Mouse (Mus musculus): Measurements from ENCODE around the gene Lars2. TPM values are rescaled to one million over a fixed set of nuclear protein-coding genes. Genes with fewer than 3 reads are reported as not detected.

Lars2 gene
- polyA plus RNA-seq, 1 experiment from 2014 or later = 785 TPM

- Histone ChIP-seq H3K36me3 (0 out of 2 replicates have a peak, but pooled peaks cover 7% of the 10 kb centered on the region), H3K4me3 (no peak overlapping the region), H3K27me3 (ENCODE audit: low read depth, poor library complexity, severe bottlenecking) (no peaks in the 10 kb centered on the region), H3K27ac (no peak overlapping the region), H3K9me3 (replicated peaks) (no peaks in the 10 kb centered on the region), H3K4me1 (no peaks in the 10 kb centered on the region)
- no peak for DNase-seq (ENCODE audit: low spot score)
- WGBS = 69% methylated on average over 5 of the region's 5 CpGs
Measured at GRCm38 (mm10) chr9:123468406-123469085, 101.8 kb downstream of the Lars2 start.

- DNase-seq (ENCODE audit: low spot score) = no peak
- Histone ChIP-seq H3K4me3 (no peak overlapping the region), H3K27me3 (ENCODE audit: low read depth, poor library complexity, severe bottlenecking) (no peaks in the 10 kb centered on the region), H3K36me3 (0 out of 2 replicates have a peak, but pooled peaks cover 7% of the 10 kb centered on the region), H3K9me3 (replicated peaks) (no peaks in the 10 kb centered on the region), H3K27ac (no peak overlapping the region), H3K4me1 (no peaks in the 10 kb centered on the region)
Measured at GRCm38 (mm10) chr9:123469087-123469486, 102.4 kb downstream of the Lars2 start.

GRCm38 (mm10) chr9:123473377-123473776 is 106.7 kb downstream of the Lars2 start:
- no peak for DNase-seq (ENCODE audit: low spot score)
- H3K4me3 ChIP-seq = no peak overlapping the region
- H3K4me1 ChIP-seq = peaks cover 7% of the 10 kb centered on the region
- no peaks in the 10 kb centered on the region for H3K36me3 ChIP-seq
- H3K27ac ChIP-seq = no peak overlapping the region
- H3K9me3 ChIP-seq (replicated peaks) = no peaks in the 10 kb centered on the region
- H3K27me3 ChIP-seq (ENCODE audit: low read depth, poor library complexity, severe bottlenecking) = no peaks in the 10 kb centered on the region

- 83% methylated on average over 1 of the region's 1 CpGs for WGBS
- H3K27ac ChIP-seq = no peak overlapping the region
- no peak overlapping the region for H3K4me3 ChIP-seq
- no peaks in the 10 kb centered on the region for H3K27me3 ChIP-seq (ENCODE audit: low read depth, poor library complexity, severe bottlenecking)
- no peaks in the 10 kb centered on the region; the same call in 1 of the 2 replicates for H3K9me3 ChIP-seq (replicated peaks)
- DNase-seq (ENCODE audit: low spot score) = no peak
- peaks cover 12% of the 10 kb centered on the region for H3K36me3 ChIP-seq
- H3K4me1 ChIP-seq = peaks cover 25% of the 10 kb centered on the region
Measured at GRCm38 (mm10) chr9:123475569-123475968, 108.8 kb downstream of the Lars2 start.

- Histone ChIP-seq H3K4me1 (peaks cover 49% of the 10 kb centered on the region), H3K4me3 (peak overlapping the region; percentile 60), H3K27ac (peak overlapping the region; percentile 70), H3K9me3 (replicated peaks) (no peaks in the 10 kb centered on the region; the same call in 1 of the 2 replicates), H3K27me3 (ENCODE audit: low read depth, poor library complexity, severe bottlenecking) (no peaks in the 10 kb centered on the region), H3K36me3 (peaks cover 38% of the 10 kb centered on the region)
- DNase-seq (ENCODE audit: low spot score) = peak; percentile 90
- WGBS = 1% methylated on average over 27 of the region's 29 CpGs
Measured at GRCm38 (mm10) chr9:123478031-123478585, 111.4 kb downstream of the Lars2 start.

- Histone ChIP-seq H3K4me3 (peak within 1 kb of the TSS; percentile 60), H3K9me3 (replicated peaks) (no peaks in the 10 kb centered on the region; the same call in 1 of the 2 replicates), H3K27ac (peak within 1 kb of the TSS; percentile 87), H3K4me1 (peaks cover 53% of the 10 kb centered on the region), H3K36me3 (peaks cover 44% of the 10 kb centered on the region), H3K27me3 (ENCODE audit: low read depth, poor library complexity, severe bottlenecking) (no peaks in the 10 kb centered on the region)
- WGBS = under 1% methylated on average over 54 of the region's 57 CpGs
- DNase-seq (ENCODE audit: low spot score) = no peak
Measured at GRCm38 (mm10) chr9:123478586-123479195, 112.0 kb downstream of the Lars2 start, which contains the start of gene Limd1. Limd1 (plus strand) TSS chr9:123478706.

- Histone ChIP-seq H3K4me1 (peaks cover 53% of the 10 kb centered on the region), H3K27ac (peak overlapping the region; percentile 87), H3K4me3 (peak overlapping the region; percentile 60), H3K36me3 (peaks cover 49% of the 10 kb centered on the region), H3K27me3 (ENCODE audit: low read depth, poor library complexity, severe bottlenecking) (no peaks in the 10 kb centered on the region), H3K9me3 (replicated peaks) (no peaks in the 10 kb centered on the region; the same call in 1 of the 2 replicates)
- DNase-seq (ENCODE audit: low spot score) = peak; percentile 54
- 25% methylated on average over 17 of the region's 17 CpGs for WGBS
Measured at GRCm38 (mm10) chr9:123479196-123479669, 112.5 kb downstream of the Lars2 start.

- Histone ChIP-seq H3K9me3 (replicated peaks) (no peaks in the 10 kb centered on the region; the same call in 1 of the 2 replicates), H3K4me3 (peak overlapping the region; percentile 60), H3K27ac (peak overlapping the region; percentile 87), H3K4me1 (peaks cover 53% of the 10 kb centered on the region), H3K27me3 (ENCODE audit: low read depth, poor library complexity, severe bottlenecking) (no peaks in the 10 kb centered on the region), H3K36me3 (peaks cover 55% of the 10 kb centered on the region)
- 90% methylated on average over 8 of the region's 8 CpGs for WGBS
- DNase-seq (ENCODE audit: low spot score) = no peak
Measured at GRCm38 (mm10) chr9:123479876-123480252, 113.1 kb downstream of the Lars2 start.

- peaks cover 59% of the 10 kb centered on the region for H3K36me3 ChIP-seq
- H3K4me1 ChIP-seq = peaks cover 53% of the 10 kb centered on the region
- peak overlapping the region; percentile 42; the same call in 1 of the 2 replicates for H3K27ac ChIP-seq
- H3K9me3 ChIP-seq (replicated peaks) = no peaks in the 10 kb centered on the region; the same call in 1 of the 2 replicates
- no peaks in the 10 kb centered on the region for H3K27me3 ChIP-seq (ENCODE audit: low read depth, poor library complexity, severe bottlenecking)
- WGBS = 89% methylated on average over 18 of the region's 18 CpGs
- peak overlapping the region; percentile 60 for H3K4me3 ChIP-seq
- DNase-seq (ENCODE audit: low spot score) = no peak
Measured at GRCm38 (mm10) chr9:123480253-123480921, 113.7 kb downstream of the Lars2 start.

GRCm38 (mm10) chr9:123481136-123481535 is 114.4 kb downstream of the Lars2 start:
- peaks cover 53% of the 10 kb centered on the region for H3K4me1 ChIP-seq
- DNase-seq (ENCODE audit: low spot score) = no peak
- 76% methylated on average over 7 of the region's 7 CpGs for WGBS

GRCm38 (mm10) chr9:123483598-123483997 is 116.9 kb downstream of the Lars2 start:
- Histone ChIP-seq H3K27me3 (ENCODE audit: low read depth, poor library complexity, severe bottlenecking) (no peaks in the 10 kb centered on the region), H3K4me1 (peaks cover 48% of the 10 kb centered on the region), H3K27ac (no peak overlapping the region), H3K36me3 (peaks cover 88% of the 10 kb centered on the region), H3K9me3 (replicated peaks) (no peaks in the 10 kb centered on the region; the same call in 1 of the 2 replicates), H3K4me3 (no peak overlapping the region)
- 96% methylated on average over 1 of the region's 1 CpGs for WGBS
- no peak for DNase-seq (ENCODE audit: low spot score)

More at GRCm38 (mm10) chr9:123481136-123481535, 114.4 kb downstream of the Lars2 start:
- Histone ChIP-seq H3K4me3 (peak overlapping the region; percentile 60), H3K27me3 (ENCODE audit: low read depth, poor library complexity, severe bottlenecking) (no peaks in the 10 kb centered on the region), H3K36me3 (peaks cover 67% of the 10 kb centered on the region), H3K9me3 (replicated peaks) (no peaks in the 10 kb centered on the region; the same call in 1 of the 2 replicates), H3K27ac (no peak overlapping the region)

- Histone ChIP-seq H3K36me3 (peaks cover 93% of the 10 kb centered on the region), H3K27ac (no peak overlapping the region), H3K9me3 (replicated peaks) (no peaks in the 10 kb centered on the region; the same call in 1 of the 2 replicates), H3K27me3 (ENCODE audit: low read depth, poor library complexity, severe bottlenecking) (no peaks in the 10 kb centered on the region), H3K4me3 (no peak overlapping the region), H3K4me1 (peaks cover 41% of the 10 kb centered on the region)
- WGBS = 96% methylated on average over 3 of the region's 3 CpGs
- no peak for DNase-seq (ENCODE audit: low spot score)
Measured at GRCm38 (mm10) chr9:123484830-123485229, 118.1 kb downstream of the Lars2 start.

Data from limb, embryonic 10.5 days (tissue).